7 mouse cellular contexts compared by ENCODE assay signal in the genomic region with DNA sequence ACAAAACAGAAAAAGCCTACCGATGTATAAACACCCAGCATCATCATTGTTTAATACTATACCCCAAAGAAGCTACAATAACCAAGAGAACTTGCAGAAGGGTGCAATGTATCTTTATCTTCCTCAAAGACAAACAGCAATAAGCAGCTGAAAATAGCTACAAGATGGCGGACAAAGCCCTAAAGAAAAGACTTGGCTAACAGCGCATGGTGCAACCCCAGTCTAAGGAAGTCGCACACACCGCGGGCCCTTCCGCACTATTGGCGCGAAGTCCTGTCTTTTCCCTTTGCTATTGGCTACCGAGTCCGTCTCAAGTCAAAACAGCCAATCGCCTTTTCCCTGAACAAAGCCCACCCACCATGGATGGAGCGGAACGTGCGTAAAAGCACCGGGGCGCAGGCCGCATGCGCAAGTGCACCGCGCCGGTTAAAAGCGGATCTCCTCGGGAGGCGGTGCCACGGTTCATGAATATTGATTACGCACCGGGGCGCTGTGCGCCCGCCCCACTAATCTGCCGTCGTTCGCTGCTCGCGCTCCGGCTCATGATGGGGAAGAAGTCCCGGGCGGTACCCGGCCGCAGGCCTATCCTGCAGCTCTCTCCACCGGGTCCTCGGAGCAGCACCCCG. TPM values are rescaled to one million over a fixed set of nuclear protein-coding genes. Genes with fewer than 3 reads are reported as not detected.
DNase-seq lines count a peak whose midpoint lies in the region; ATAC-seq and TF ChIP-seq lines count a peak whose summit lies in the region.

A gene (plus strand): TSS at position 318 of the 626 bp plus-strand sequence.

- H3K4me3 ChIP-seq in embryonic facial prominence, embryonic 10.5 days = peak within 1 kb of the TSS; percentile 94
- peak within 1 kb of the TSS; percentile 96 for H3K4me3 ChIP-seq in intestine, postnatal 0 days (ENCODE audit: low read depth, low read length)
- peak within 1 kb of the TSS; percentile 86 for H3K4me3 ChIP-seq in midbrain, embryonic 12.5 days
- peak within 1 kb of the TSS; percentile 82 for H3K4me3 ChIP-seq in small intestine, adult 2 months (ENCODE audit: low read depth, low read length)

- TF ChIP-seq POLR2A in small intestine, adult 2 months (IDR thresholded peaks at IDR 0.05; ENCODE audit: low read depth, low read length) = peak; percentile 90

- peak within 1 kb of the TSS; percentile 98 for H3K9ac ChIP-seq in intestine, postnatal 0 days (ENCODE audit: low read depth, low read length)
- peak within 1 kb of the TSS; percentile 98 for H3K9ac ChIP-seq in midbrain, embryonic 12.5 days (replicated peaks)

- TF ChIP-seq CTCF in intestine, postnatal 0 days (IDR thresholded peaks at IDR 0.05; ENCODE audit: low read depth) = peak; percentile 43
- TF ChIP-seq CTCF in small intestine, adult 2 months (IDR thresholded peaks at IDR 0.05; ENCODE audit: extremely low read depth, insufficient read length, insufficient replicate concordance, low read depth, low read length) = no peak

- H3K27ac ChIP-seq in embryonic facial prominence, embryonic 10.5 days (replicated peaks) = peak within 1 kb of the TSS; percentile 98
- H3K27ac ChIP-seq in intestine, postnatal 0 days (ENCODE audit: low read depth, low read length) = peak within 1 kb of the TSS; percentile 96
- peak within 1 kb of the TSS; percentile 97 for H3K27ac ChIP-seq in midbrain, embryonic 12.5 days (replicated peaks)
- peak within 1 kb of the TSS; percentile 73 for H3K27ac ChIP-seq in small intestine, adult 2 months (ENCODE audit: insufficient read depth, low read depth, low read length)

- intact Hi-C loops in left cerebral cortex, postnatal 4 days (cut with DNase I) = no loop called here

- peaks cover 32% of the 10 kb centered on the region for H3K36me3 ChIP-seq in embryonic facial prominence, embryonic 10.5 days (replicated peaks)
- peaks cover 5% of the 10 kb centered on the region for H3K36me3 ChIP-seq in intestine, postnatal 0 days (ENCODE audit: control insufficient read depth, insufficient read depth)
- peaks cover 22% of the 10 kb centered on the region for H3K36me3 ChIP-seq in midbrain, embryonic 12.5 days
- peaks cover 2% of the 10 kb centered on the region; the same call in 1 of the 2 replicates for H3K36me3 ChIP-seq in small intestine, adult 2 months (ENCODE audit: control insufficient read depth, insufficient read depth, low read length)

- peak; percentile 99 for ATAC-seq in intestine, postnatal 0 days
- ATAC-seq in midbrain, embryonic 12.5 days (ENCODE audit: low FRiP score, low read depth) = peak; percentile 100

- peak within 1 kb of the TSS; percentile 66 for H3K4me2 ChIP-seq in intestine, postnatal 0 days (replicated peaks; ENCODE audit: low read depth)
- H3K4me2 ChIP-seq in midbrain, embryonic 12.5 days (replicated peaks) = peak within 1 kb of the TSS; percentile 55

- no peaks in the 10 kb centered on the region for H3K27me3 ChIP-seq in embryonic facial prominence, embryonic 10.5 days (replicated peaks; ENCODE audit: low read depth, poor library complexity, severe bottlenecking)
- no peaks in the 10 kb centered on the region for H3K27me3 ChIP-seq in intestine, postnatal 0 days (replicated peaks; ENCODE audit: control insufficient read depth, insufficient read depth, low read length)
- no peaks in the 10 kb centered on the region for H3K27me3 ChIP-seq in midbrain, embryonic 12.5 days
- H3K27me3 ChIP-seq in small intestine, adult 2 months (ENCODE audit: control insufficient read depth, insufficient read depth, low read length) = no peaks in the 10 kb centered on the region

- no peaks in the 10 kb centered on the region for H3K9me3 ChIP-seq in embryonic facial prominence, embryonic 10.5 days
- H3K9me3 ChIP-seq in intestine, postnatal 0 days (ENCODE audit: control insufficient read depth) = no peaks in the 10 kb centered on the region
- no peaks in the 10 kb centered on the region for H3K9me3 ChIP-seq in midbrain, embryonic 12.5 days

- WGBS in embryonic facial prominence, embryonic 10.5 days = under 1% methylated on average over 44 of the region's 44 CpGs
- under 1% methylated on average over 44 of the region's 44 CpGs for WGBS in intestine, postnatal 0 days
- WGBS in midbrain, embryonic 12.5 days = 1% methylated on average over 44 of the region's 44 CpGs
- under 1% methylated on average over 44 of the region's 44 CpGs for WGBS in small intestine, adult 2 months

- peak; percentile 98 for DNase-seq in adrenal gland, postnatal 10 days
- DNase-seq in embryonic facial prominence, embryonic 10.5 days (ENCODE audit: low spot score) = peak; percentile 98
- peak; percentile 93 for DNase-seq in gonadal fat pad, adult 2 months (ENCODE audit: low read depth)
- peak; percentile 98 for DNase-seq in left cerebral cortex, postnatal 4 days

- H3K4me1 ChIP-seq in embryonic facial prominence, embryonic 10.5 days = peaks cover 12% of the 10 kb centered on the region
- H3K4me1 ChIP-seq in intestine, postnatal 0 days (replicated peaks; ENCODE audit: control insufficient read depth, insufficient read depth, low read length) = peaks cover 3% of the 10 kb centered on the region; the same call in 1 of the 2 replicates
- H3K4me1 ChIP-seq in midbrain, embryonic 12.5 days = peaks cover 29% of the 10 kb centered on the region
- H3K4me1 ChIP-seq in small intestine, adult 2 months (ENCODE audit: control insufficient read depth, insufficient read depth, insufficient read length, low read length) = peaks cover 7% of the 10 kb centered on the region; the same call in 1 of the 2 replicates

RNA-seq across cellular contexts. Expression of the gene that starts here (rescaled TPM):
- 10 to 100 TPM; 42.4 to 75.4 TPM for total RNA-seq in adrenal gland, postnatal 10 days (2021)
- 121 and 122 TPM in 2 replicates for polyA plus RNA-seq in embryonic facial prominence, embryonic 10.5 days (2016; fragmentation: Nextera tagmentation; extraction: Ambion mirVana)
- polyA plus RNA-seq in gonadal fat pad, adult 2 months (2012; rRNA removed) = 30.0 and 36.1 TPM in 2 replicates
- 16.5 and 22.2 TPM in 2 replicates for polyA plus RNA-seq in intestine, postnatal 0 days (2015; fragmentation: Nextera tagmentation; extraction: Ambion mirVana)
- 100 to 1,000 TPM; 103 to 116 TPM for total RNA-seq in left cerebral cortex, postnatal 4 days (2021)
- polyA plus RNA-seq in midbrain, embryonic 12.5 days (2016; fragmentation: Nextera tagmentation; extraction: Ambion mirVana) = 166 and 169 TPM in 2 replicates
- polyA plus RNA-seq in small intestine, adult 2 months (2012; rRNA removed) = 12.0 and 19.9 TPM in 2 replicates

Comparison
In these comparisons a context has a peak if more than half of its experiments do, and no peak if none do; other contexts are left out.
1. Peak in every context shown above with its lines: DNase-seq, ATAC-seq, H3K4me3 ChIP-seq and H3K27ac ChIP-seq.